Mouse (Mus musculus) frontal cortex, postnatal 10 days (tissue): ENCODE results near the gene Tceal3.
"Not testable (repeated sequence)": the region's sequence is repeated elsewhere in the genome, so short reads cannot be mapped to it uniquely, and the experiment has no call there.

Experiments
- DNase-seq, 2 experiments: peaks; one replicate each; pipeline ENCODE4 v3.0.0; 2022; ENCODE audit warnings: low spot score in 2 of 2, mixed read lengths in 1 of 2

The Tceal3 gene

GRCm38 (mm10) chrX:136590199-136590896 lies at the start of gene Tceal3:
Tceal3 (plus strand) TSS chrX:136590842.
- peak; percentile 45 to 58 for DNase-seq

- DNase-seq: not testable (repeated sequence)
Measured at GRCm38 (mm10) chrX:136543956-136544355, 46.7 kb upstream of the Tceal3 start, which contains the start of gene Kir3dl2. Kir3dl2 (minus strand) TSS chrX:136544056.

- DNase-seq: not testable (repeated sequence)
Measured at GRCm38 (mm10) chrX:136569094-136569493, 21.5 kb upstream of the Tceal3 start.

- no peak for DNase-seq
Measured at GRCm38 (mm10) chrX:136584617-136585016, 6.0 kb upstream of the Tceal3 start.

GRCm38 (mm10) chrX:136590897-136591257 lies 235 bp downstream of the Tceal3 start:
- DNase-seq: no peak

DNA sequence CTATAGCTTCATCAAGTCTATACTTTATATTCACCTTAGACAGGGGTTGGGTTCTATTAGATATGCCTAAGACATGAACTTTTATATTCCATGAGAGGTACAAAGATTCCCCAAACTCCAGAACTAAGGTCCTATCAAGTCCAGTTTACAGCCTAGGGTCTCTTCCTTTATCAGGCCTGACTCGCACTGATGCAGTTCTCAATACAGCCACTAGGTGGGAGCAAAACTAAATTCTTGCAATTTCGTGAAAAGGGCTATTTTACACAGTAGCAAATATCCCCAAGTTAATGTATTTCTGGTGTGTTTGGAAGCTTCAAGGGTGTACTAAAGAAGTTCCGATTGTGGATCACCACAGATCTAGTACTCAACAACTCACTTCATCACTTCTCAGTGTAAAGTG lies 8.8 kb downstream of the Tceal3 start:
- DNase-seq: peak in 1 of 2 experiments; percentile 19

- DNase-seq: no peak
Measured at GRCm38 (mm10) chrX:136606951-136607350, 16.3 kb downstream of the Tceal3 start.

GRCm38 (mm10) chrX:136607395-136607794 lies 16.8 kb downstream of the Tceal3 start:
- DNase-seq: no peak

GRCm38 (mm10) chrX:136611346-136611745 lies 20.7 kb downstream of the Tceal3 start:
- DNase-seq: no peak

- DNase-seq: not testable (repeated sequence)
Measured at GRCm38 (mm10) chrX:136615889-136616288, 25.2 kb downstream of the Tceal3 start.

GRCm38 (mm10) chrX:136624905-136625569 lies 34.4 kb downstream of the Tceal3 start:
- peak in 1 of 2 experiments; percentile 34 for DNase-seq

DNA sequence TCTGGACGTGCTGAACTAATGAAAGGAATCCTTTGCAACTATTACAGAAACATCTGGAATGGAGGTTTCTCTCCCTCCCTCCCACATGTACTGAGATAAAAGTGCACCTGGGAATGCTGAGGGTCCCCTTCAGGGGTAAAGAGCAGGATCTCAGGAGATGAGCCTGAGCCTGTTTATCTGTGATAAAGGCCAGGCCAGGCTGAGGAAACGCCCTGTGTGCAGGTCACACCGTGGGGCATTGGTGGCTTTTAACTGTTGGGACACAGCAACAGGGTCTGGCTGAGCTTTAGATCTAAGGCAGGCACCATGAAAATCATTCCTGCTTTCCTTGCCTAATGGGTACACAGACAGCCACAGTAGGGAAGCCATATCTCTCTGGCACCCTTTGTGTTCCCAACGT lies 35.3 kb downstream of the Tceal3 start:
- no peak for DNase-seq

- no peak for DNase-seq
Measured at GRCm38 (mm10) chrX:136635116-136635515, 44.5 kb downstream of the Tceal3 start.

DNA sequence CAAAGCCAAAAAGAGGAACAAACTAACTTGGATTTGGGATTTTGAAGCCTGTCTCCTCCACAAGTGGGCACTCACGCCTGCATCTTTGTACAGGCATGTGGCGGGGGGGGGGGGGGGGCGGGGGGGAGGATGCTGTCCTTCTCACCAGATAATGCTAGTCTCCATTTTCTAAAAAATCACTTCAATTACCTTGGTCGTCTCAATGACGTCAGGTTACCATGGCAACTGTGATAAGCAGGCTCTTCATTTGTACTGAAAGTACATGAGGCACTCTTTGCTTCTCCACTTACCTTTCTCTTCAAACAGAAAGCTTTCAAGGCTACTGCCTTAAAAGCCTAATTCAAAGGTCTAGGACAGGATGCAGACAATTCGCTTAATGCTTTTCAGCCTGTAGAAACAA lies 49.1 kb downstream of the Tceal3 start:
- peak; percentile 8 to 16 for DNase-seq

DNA sequence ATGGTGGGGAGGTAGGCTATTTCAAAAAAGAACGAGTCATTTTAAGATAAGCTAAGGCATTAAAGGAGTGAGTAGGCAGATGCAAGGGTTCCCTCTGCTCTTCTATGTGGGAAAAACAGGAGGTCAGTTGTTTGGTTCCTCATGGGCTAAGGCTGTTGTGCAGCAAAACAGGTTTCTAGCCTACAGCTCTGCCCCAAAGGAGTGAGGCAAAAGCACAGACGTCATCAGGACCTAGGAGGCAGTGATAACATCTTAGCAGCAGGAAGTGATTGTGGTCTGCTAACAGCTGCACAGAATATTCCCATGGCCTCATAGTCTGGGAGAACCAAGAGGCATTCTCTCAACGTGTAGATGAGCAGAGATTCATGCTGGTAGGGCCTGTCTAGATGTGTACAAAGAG lies 55.2 kb downstream of the Tceal3 start:
- DNase-seq: not testable (repeated sequence)

DNA sequence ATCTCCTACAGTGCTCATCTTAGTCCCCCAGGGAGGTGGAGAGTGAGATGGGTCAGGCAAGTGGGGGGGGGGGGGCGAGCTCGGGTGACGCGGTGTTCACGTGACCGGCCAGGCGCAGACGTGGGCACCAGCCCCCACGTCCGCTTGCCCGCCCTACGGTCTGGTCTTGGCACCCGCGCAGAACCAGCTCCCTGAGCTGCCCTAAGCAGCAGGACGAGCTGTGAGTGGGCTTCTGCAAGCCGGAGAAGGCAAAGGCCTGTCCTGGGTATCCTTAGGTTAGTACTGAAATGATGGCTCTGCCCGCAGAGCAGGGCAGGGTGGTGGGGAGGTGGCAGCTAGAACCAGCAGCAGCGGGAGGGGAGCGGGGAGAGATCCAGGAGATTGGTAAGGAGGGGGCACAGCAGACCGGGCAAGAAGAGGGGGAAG lies 75.7 kb downstream of the Tceal3 start:
- DNase-seq: peak; percentile 10 to 27

- DNase-seq: peak; percentile 9 to 23
Measured at GRCm38 (mm10) chrX:136666762-136667464, 76.3 kb downstream of the Tceal3 start.

- no peak for DNase-seq
Measured at GRCm38 (mm10) chrX:136668794-136669193, 78.2 kb downstream of the Tceal3 start.

GRCm38 (mm10) chrX:136680989-136681388 lies 90.3 kb downstream of the Tceal3 start:
- DNase-seq: no peak

GRCm38 (mm10) chrX:136691606-136692293 lies 101.1 kb downstream of the Tceal3 start:
- not testable (repeated sequence) for DNase-seq

DNA sequence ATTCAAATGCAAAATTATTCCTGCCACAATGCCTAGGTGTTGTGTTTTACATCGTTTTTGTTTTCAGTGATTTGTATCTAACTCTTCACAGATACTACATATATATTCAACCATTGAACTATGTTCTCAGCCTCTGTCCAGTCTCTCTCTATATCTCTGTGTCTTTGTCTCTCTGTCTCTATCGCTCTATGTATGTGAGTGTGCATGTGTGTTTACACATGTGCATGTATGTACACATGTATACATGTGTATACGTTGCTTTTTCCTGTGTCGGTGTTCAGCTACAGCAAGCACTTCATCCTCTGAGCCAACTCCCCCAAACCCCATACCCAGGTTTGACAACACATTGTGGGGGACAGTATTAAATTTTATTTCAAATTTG lies 101.6 kb downstream of the Tceal3 start:
- DNase-seq: no peak

GRCm38 (mm10) chrX:136693196-136693595 lies 102.6 kb downstream of the Tceal3 start:
- DNase-seq: no peak
